Mouse (Mus musculus): ENCODE data around the gene Impg1.

- TF ChIP-seq EP300 (IDR thresholded peaks at IDR 0.05) (no peak), CTCF (IDR thresholded peaks at IDR 0.05) (no peak)
Observed at GRCm38 (mm10) chr9:80299031-80299430, 166.2 kb downstream of the Impg1 start.

All from lung, postnatal 0 days (tissue).